Mouse (Mus musculus) C2C12 (cell line): ENCODE measurements at regions not wholly inside any gene's neighbourhood (a gene's known extent, or its start where the extent isn't known, plus 50 kb on each side); places are given as distances from the start of the nearest gene placed in this dataset.

ENCODE experiments used
- H3K27me3 ChIP-seq: one replicate; pipeline ENCODE4 v1.6.1; 2011; ENCODE audit not compliant: control insufficient read depth, insufficient read depth, insufficient read length
- H3K36me3 ChIP-seq: one replicate; pipeline ENCODE4 v1.6.1; 2011; ENCODE audit not compliant: control insufficient read depth, insufficient read depth
- H3K4me3 ChIP-seq: one replicate; pipeline ENCODE4 v1.5.1; 2011; ENCODE audit warnings: mild to moderate bottlenecking, control low read depth; ENCODE audit not compliant: poor library complexity, insufficient read depth, severe bottlenecking
- H3K79me2 ChIP-seq: one replicate; pipeline ENCODE4 v1.6.1; 2011; ENCODE audit not compliant: control insufficient read depth, insufficient read depth
- H3K79me3 ChIP-seq: one replicate; pipeline ENCODE4 v1.6.1; 2011; ENCODE audit warnings: low read depth, control low read depth
- H3ac ChIP-seq: one replicate; pipeline ENCODE3; 2011; ENCODE audit warnings: low read depth; ENCODE audit not compliant: control insufficient read depth, insufficient read length
- CEBPB ChIP-seq: IDR thresholded peaks from one replicate; pipeline ENCODE4 v1.6.1; 2011; ENCODE audit warnings: low read depth, mild to moderate bottlenecking, control low read depth, moderate library complexity
- CTCF ChIP-seq: IDR thresholded peaks from one replicate; pipeline ENCODE4 v1.5.1; 2011; ENCODE audit not compliant: control insufficient read depth, insufficient read depth, insufficient read length
- FOSL1 ChIP-seq: IDR thresholded peaks from one replicate; pipeline ENCODE4 v1.8.0; 2011; ENCODE audit warnings: mild to moderate bottlenecking, low read length; ENCODE audit not compliant: poor library complexity, insufficient read depth, severe bottlenecking
- MAX ChIP-seq: IDR thresholded peaks from one replicate; pipeline ENCODE4 v1.6.1; 2011; ENCODE audit warnings: mild to moderate bottlenecking, control low read depth
- MYOD1 ChIP-seq: IDR thresholded peaks from one replicate; pipeline ENCODE4 v1.6.1; 2011; ENCODE audit warnings: low read depth; ENCODE audit not compliant: control insufficient read depth, insufficient read length
- MYOG ChIP-seq: IDR thresholded peaks from one replicate; pipeline ENCODE4 v1.6.1; 2011; ENCODE audit not compliant: control insufficient read depth, insufficient read length; ENCODE audit errors: extremely low read depth
- USF1 ChIP-seq: IDR thresholded peaks from one replicate; pipeline ENCODE4 v1.6.1; 2011; ENCODE audit warnings: low read depth, mild to moderate bottlenecking, control low read depth, moderate library complexity

GRCm38 (mm10) chr10:96691319-96691870 lies 74.6 kb downstream of the Btg1 start:
- Histone ChIP-seq H3K79me2 (no peaks in the 10 kb centered on the region), H3K79me3 (no peaks in the 10 kb centered on the region), H3K27me3 (no peaks in the 10 kb centered on the region), H3ac (no peak overlapping the region), H3K4me3 (no peak overlapping the region), H3K36me3 (no peaks in the 10 kb centered on the region)
- TF ChIP-seq FOSL1 (no peak), CTCF (no peak), MAX (no peak), MYOG (no peak), CEBPB (no peak), MYOD1 (no peak), USF1 (no peak)

GRCm38 (mm10) chr10:96692821-96693220 lies 76.0 kb downstream of the Btg1 start:
- no peak overlapping the region for H3ac ChIP-seq
- no peak overlapping the region for H3K4me3 ChIP-seq
- no peaks in the 10 kb centered on the region for H3K79me3 ChIP-seq
- TF ChIP-seq MYOG (no peak), USF1 (no peak), CTCF (no peak), CEBPB (no peak), FOSL1 (no peak), MYOD1 (no peak), MAX (no peak)
- no peaks in the 10 kb centered on the region for H3K79me2 ChIP-seq
- no peaks in the 10 kb centered on the region for H3K27me3 ChIP-seq
- no peaks in the 10 kb centered on the region for H3K36me3 ChIP-seq

GRCm38 (mm10) chr10:96693766-96694165 lies 77.0 kb downstream of the Btg1 start:
- Histone ChIP-seq H3K4me3 (no peak overlapping the region), H3ac (no peak overlapping the region), H3K36me3 (no peaks in the 10 kb centered on the region), H3K79me2 (no peaks in the 10 kb centered on the region), H3K79me3 (no peaks in the 10 kb centered on the region), H3K27me3 (no peaks in the 10 kb centered on the region)
- TF ChIP-seq CEBPB: no peak
- TF ChIP-seq MYOG: no peak

- Histone ChIP-seq H3K79me3 (no peaks in the 10 kb centered on the region), H3K79me2 (no peaks in the 10 kb centered on the region), H3K27me3 (no peaks in the 10 kb centered on the region), H3K36me3 (no peaks in the 10 kb centered on the region), H3ac (no peak overlapping the region), H3K4me3 (no peak overlapping the region)
- TF ChIP-seq USF1: no peak
- no peak for TF ChIP-seq MYOG
- no peak for TF ChIP-seq MYOD1
- TF ChIP-seq MAX: no peak
- no peak for TF ChIP-seq CTCF
- TF ChIP-seq CEBPB: no peak
Measured at GRCm38 (mm10) chr10:96696571-96696970, 79.8 kb downstream of the Btg1 start.

- no peaks in the 10 kb centered on the region for H3K79me3 ChIP-seq
- H3ac ChIP-seq: peak overlapping the region; percentile 15
- TF ChIP-seq MYOD1: no peak
- no peak for TF ChIP-seq CTCF
- TF ChIP-seq USF1: no peak
- TF ChIP-seq FOSL1: no peak
- TF ChIP-seq CEBPB: no peak
- no peak for TF ChIP-seq MAX
- TF ChIP-seq MYOG: no peak
- no peaks in the 10 kb centered on the region for H3K36me3 ChIP-seq
- no peaks in the 10 kb centered on the region for H3K27me3 ChIP-seq
- no peaks in the 10 kb centered on the region for H3K79me2 ChIP-seq
- no peak overlapping the region for H3K4me3 ChIP-seq
Measured at GRCm38 (mm10) chr10:96697781-96698180, 81.0 kb downstream of the Btg1 start.

- H3K27me3 ChIP-seq: no peaks in the 10 kb centered on the region
- H3K4me3 ChIP-seq: no peak overlapping the region
- H3K79me3 ChIP-seq: no peaks in the 10 kb centered on the region
- no peak overlapping the region for H3ac ChIP-seq
- TF ChIP-seq USF1 (no peak), MAX (no peak), MYOG (no peak), CTCF (no peak), CEBPB (no peak)
- H3K79me2 ChIP-seq: no peaks in the 10 kb centered on the region
- no peaks in the 10 kb centered on the region for H3K36me3 ChIP-seq
Measured at GRCm38 (mm10) chr10:96706656-96707055, 89.8 kb downstream of the Btg1 start.

GRCm38 (mm10) chr10:96708471-96708870 lies 91.7 kb downstream of the Btg1 start:
- Histone ChIP-seq H3K79me3 (no peaks in the 10 kb centered on the region), H3ac (no peak overlapping the region), H3K36me3 (no peaks in the 10 kb centered on the region), H3K79me2 (no peaks in the 10 kb centered on the region), H3K4me3 (no peak overlapping the region), H3K27me3 (no peaks in the 10 kb centered on the region)
- no peak for TF ChIP-seq USF1
- peak; percentile 33 for TF ChIP-seq CEBPB
